Mouse (Mus musculus) olfactory bulb, adult 2 months (tissue): ENCODE data around the gene Aldh1a1.

Experiments
- CTCF ChIP-seq: fragments of 200-500 bp; IDR thresholded peaks from 2 replicates; pipeline ENCODE4 v1.5.1; 2012; ENCODE audit warnings: low read depth, mild to moderate bottlenecking, low read length, moderate library complexity; ENCODE audit not compliant: insufficient read depth
- POLR2A ChIP-seq: fragments of 200-500 bp; IDR thresholded peaks from 2 replicates; pipeline ENCODE4 v1.6.1; 2012; ENCODE audit warnings: mild to moderate bottlenecking, low read depth, low read length, moderate library complexity; ENCODE audit not compliant: insufficient read depth

- no peak for TF ChIP-seq CTCF
- no peak for TF ChIP-seq POLR2A
Measured at GRCm38 (mm10) chr19:20599951-20600350, 107.4 kb downstream of the Aldh1a1 start.
